Mouse (Mus musculus) layer of hippocampus, postnatal 25 days (tissue): ENCODE measurements at regions not wholly inside any gene's neighbourhood (a gene's known extent, or its start where the extent isn't known, plus 50 kb on each side); places are given as distances from the start of the nearest gene placed in this dataset.

Experiments used
- DNase-seq, 2 experiments: peaks; one replicate each; pipeline ENCODE4 v3.0.0; 2022; ENCODE audit warnings: mixed read lengths in 2 of 2, low spot score in 1 of 2; ENCODE audit errors: extremely low spot score in 1 of 2

GRCm38 (mm10) chr4:12837097-12837426, 665.2 kb upstream of the Fam92a start:
- no peak for DNase-seq

GRCm38 (mm10) chr4:12836326-12837096, 664.7 kb upstream of the Fam92a start:
- no peak for DNase-seq

GRCm38 (mm10) chr4:12826419-12826818, 654.6 kb upstream of the Fam92a start:
- no peak for DNase-seq

- DNase-seq: no peak
These were observed 642.4 kb upstream of the Fam92a start for GRCm38 (mm10) chr4:12814251-12814650.

GRCm38 (mm10) chr4:12801186-12801585, 629.4 kb upstream of the Fam92a start:
- no peak for DNase-seq

GRCm38 (mm10) chr4:12799564-12799963, 627.7 kb upstream of the Fam92a start:
- no peak for DNase-seq

GRCm38 (mm10) chr4:12792764-12793422, 621.1 kb upstream of the Fam92a start:
- DNase-seq: no peak

GRCm38 (mm10) chr4:12791786-12792674, 620.2 kb upstream of the Fam92a start:
- no peak for DNase-seq

- no peak for DNase-seq
These were observed 614.0 kb upstream of the Fam92a start for GRCm38 (mm10) chr4:12785840-12786239.

- DNase-seq: no peak
These were observed 612.7 kb upstream of the Fam92a start for GRCm38 (mm10) chr4:12784479-12784878.

- DNase-seq: no peak
These were observed 612.3 kb upstream of the Fam92a start for GRCm38 (mm10) chr4:12784068-12784467.

GRCm38 (mm10) chr4:12781969-12782904, 610.4 kb upstream of the Fam92a start:
- no peak for DNase-seq

- no peak for DNase-seq
These were observed 608.4 kb upstream of the Fam92a start for GRCm38 (mm10) chr4:12780254-12780653.

GRCm38 (mm10) chr4:12779211-12779610, 607.4 kb upstream of the Fam92a start:
- no peak for DNase-seq

GRCm38 (mm10) chr4:12778163-12778562, 606.3 kb upstream of the Fam92a start:
- DNase-seq: no peak

GRCm38 (mm10) chr4:12776217-12776578, 604.4 kb upstream of the Fam92a start:
- DNase-seq: no peak

- DNase-seq: no peak
These were observed 603.9 kb upstream of the Fam92a start for GRCm38 (mm10) chr4:12775524-12776216.

GRCm38 (mm10) chr4:12775090-12775489, 603.3 kb upstream of the Fam92a start:
- DNase-seq: no peak

GRCm38 (mm10) chr4:12774671-12775070, 602.9 kb upstream of the Fam92a start:
- DNase-seq: no peak

GRCm38 (mm10) chr4:12773201-12773600, 601.4 kb upstream of the Fam92a start:
- DNase-seq: no peak
